9 mouse cellular contexts compared by ENCODE assay signal in genomic region chr9:62782976-62783781, GRCm38 (mm10). TPM values are rescaled to one million over a fixed set of nuclear protein-coding genes. Genes with fewer than 3 reads are reported as not detected.
DNase-seq lines count a peak whose midpoint lies in the region; ATAC-seq and TF ChIP-seq lines count a peak whose summit lies in the region.
"Had no signal": no experiment of that assay in that cellular context is flagged by ENCODE, and none has a peak within 500 bp of the region (broad histone marks: within the 10 kb centered on the region; RNA-seq: fewer than 3 reads in every experiment).

No protein-coding gene starts in this region.

- DNase-seq in cerebellum, postnatal 10 days, result peak; percentile 68 to 77
- no peak for DNase-seq in cerebellum, adult 9-10 months
- DNase-seq in ES-E14 (ENCODE audit: low read depth, low spot score), result peak; percentile 63
- peak; percentile 31 for DNase-seq in embryo, embryonic 11.5 days (ENCODE audit: low read depth, low spot score)
- DNase-seq in kidney, postnatal 14 days, result peak; percentile 11
- peak; percentile 48 for DNase-seq in retina, postnatal 7 days (ENCODE audit: low read depth, low spot score)
- DNase-seq in gastrocnemius, postnatal 14 days, result no peak

- H3K4me2 ChIP-seq in liver, embryonic 12.5 days, result no peak overlapping the region
- H3K4me2 ChIP-seq: heart, embryonic 15.5 days had no signal

- peaks cover 0 to 3% of the 10 kb centered on the region in 2 experiments; a peak in 1 of 4 replicates for H3K4me1 ChIP-seq in ES-E14 (ENCODE audit: control insufficient read depth in 2 of 2, insufficient read depth in 2 of 2, low read length in 2 of 2, poor library complexity in 1 of 2)
- peaks cover 17% of the 10 kb centered on the region for H3K4me1 ChIP-seq in liver, embryonic 12.5 days

- in situ Hi-C loops in ES-E14 (cut with MboI; ENCODE audit: low sequenced_read_pairs in 2 of 2, unreplicated experiment in 2 of 2), result no loop called here

- H3K9me3 ChIP-seq in ES-E14 (ENCODE audit: control insufficient read depth, insufficient read depth, low read depth, low read length), result no peaks in the 10 kb centered on the region
- no peaks in the 10 kb centered on the region for H3K9me3 ChIP-seq in liver, embryonic 12.5 days (replicated peaks)
- H3K9me3 ChIP-seq: heart, embryonic 15.5 days had no signal

- H3K9ac ChIP-seq in ES-E14 (ENCODE audit: insufficient read depth, low read depth, low read length, poor library complexity, severe bottlenecking), result no peak overlapping the region
- no peak overlapping the region for H3K9ac ChIP-seq in liver, embryonic 12.5 days
- H3K9ac ChIP-seq: heart, embryonic 15.5 days had no signal

- intact Hi-C loops in gastrocnemius, postnatal 14 days (cut with DNase I; ENCODE audit: low total_unique reads), result no loop called here

- 39% methylated on average over 16 of the region's 16 CpGs for WGBS in liver, embryonic 12.5 days (ENCODE audit: insufficient replicate concordance)

- H3K4me3 ChIP-seq in ES-E14 (ENCODE audit: insufficient read depth in 1 of 2, low read depth in 1 of 2, low read length in 2 of 2, poor library complexity in 1 of 2, severe bottlenecking in 1 of 2), result no peak overlapping the region
- no peak overlapping the region for H3K4me3 ChIP-seq in liver, embryonic 12.5 days
- H3K4me3 ChIP-seq: heart, embryonic 15.5 days had no signal

- peaks cover 3% of the 10 kb centered on the region; the same call in 1 of the 2 replicates for H3K36me3 ChIP-seq in ES-E14 (ENCODE audit: control insufficient read depth, insufficient read depth, low read length, poor library complexity, severe bottlenecking)
- no peaks in the 10 kb centered on the region for H3K36me3 ChIP-seq in liver, embryonic 12.5 days
- H3K36me3 ChIP-seq: heart, embryonic 15.5 days had no signal

- no peaks in the 10 kb centered on the region for H3K27me3 ChIP-seq in liver, embryonic 12.5 days (replicated peaks)
- H3K27me3 ChIP-seq: heart, embryonic 15.5 days had no signal

- no peak overlapping the region for H3K27ac ChIP-seq in ES-E14 (ENCODE audit: insufficient read depth, low read depth, low read length, poor library complexity, severe bottlenecking)
- H3K27ac ChIP-seq in liver, embryonic 12.5 days, result no peak overlapping the region
- H3K27ac ChIP-seq: heart, embryonic 15.5 days had no signal

- ATAC-seq in liver, embryonic 12.5 days, result peak; percentile 71

TF ChIP-seq in ES-E14, 5 proteins besides CTCF, POLR2A, EP300 and RAD21:
- no peak for TF ChIP-seq ZC3H11A (IDR thresholded peaks at IDR 0.05; ENCODE audit: borderline replicate concordance, low read depth, low read length)
- no peak for TF ChIP-seq MAFK (IDR thresholded peaks at IDR 0.05; ENCODE audit: insufficient read depth, low read depth, low read length)
- TF ChIP-seq ZNF384 (IDR thresholded peaks at IDR 0.05; ENCODE audit: low read depth, low read length), result no peak
- TF ChIP-seq HCFC1 (IDR thresholded peaks at IDR 0.05; ENCODE audit: borderline replicate concordance, insufficient read depth, low read length), result no peak
- TF ChIP-seq CHD2 (IDR thresholded peaks at IDR 0.05; ENCODE audit: low read depth, low read length), result no peak
TF ChIP-seq in ES-E14: peak in this region for 0.

RNA-seq across cellular contexts. Expression of gene Fem1b, which starts 28.6 kb away (rescaled TPM):
- total RNA-seq in ES-E14 (2012; rRNA removed), result 73.0 and 94.4 TPM in 2 replicates
- 19.5 and 20.3 TPM in 2 replicates for polyA plus RNA-seq in liver, embryonic 12.5 days (2016; fragmentation: Nextera tagmentation; extraction: Ambion mirVana)
- 10 to 100 TPM; 15.9 to 19.0 TPM for total RNA-seq in gastrocnemius, postnatal 14 days (2021)

RNA-seq across cellular contexts. Expression of gene Cln6, which starts 55.4 kb away (rescaled TPM):
- total RNA-seq in ES-E14 (2012; rRNA removed), result 19.4 and 33.7 TPM in 2 replicates
- polyA plus RNA-seq in liver, embryonic 12.5 days (2016; fragmentation: Nextera tagmentation; extraction: Ambion mirVana), result 15.2 and 18.5 TPM in 2 replicates
- total RNA-seq in gastrocnemius, postnatal 14 days (2021), result 10 to 100 TPM; 10.3 to 10.6 TPM

Comparison
In these comparisons a context has a peak if more than half of its experiments do, and no peak if none do; other contexts are left out.
1. DNase-seq: peak in cerebellum, postnatal 10 days (2 of 2), ES-E14 (single experiment), embryo, embryonic 11.5 days (single experiment), kidney, postnatal 14 days (single experiment) and retina, postnatal 7 days (single experiment); none in cerebellum, adult 9-10 months (single experiment) and gastrocnemius, postnatal 14 days (single experiment).